Comparison of ENCODE assay signal across 9 mouse cellular contexts in the genomic region with DNA sequence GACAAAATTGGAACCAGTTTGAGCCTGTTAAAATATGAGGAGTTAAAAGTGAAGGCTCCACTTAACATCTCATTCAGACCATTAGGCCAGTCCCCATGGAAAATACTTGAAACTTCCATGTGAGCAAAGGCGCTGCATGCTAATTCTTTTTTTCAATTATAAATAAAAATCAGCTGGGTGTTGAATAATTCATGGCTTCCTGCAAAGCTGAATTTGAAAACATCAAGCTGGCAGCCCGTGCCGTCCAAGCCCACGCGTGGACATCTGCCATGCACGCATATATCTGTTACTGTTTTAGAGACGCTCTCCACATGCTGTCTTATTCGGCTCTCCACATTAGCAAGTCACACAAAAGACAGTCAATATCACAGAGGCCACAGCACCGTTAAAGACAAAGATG.
DNase-seq lines count a peak whose midpoint lies in the region; ATAC-seq lines count a peak whose summit lies in the region.
"Had no signal": no experiment of that assay in that cellular context is flagged by ENCODE, and none has a peak within 500 bp of the region (broad histone marks: within the 10 kb centered on the region; RNA-seq: fewer than 3 reads in every experiment).

No protein-coding gene starts in this region.

- 0 out of 2 replicates have a peak, but pooled peaks have one; percentile 48 for ATAC-seq in embryonic facial prominence, embryonic 11.5 days (replicated peaks; ENCODE audit: insufficient number of reproducible peaks, low FRiP score, low TSS enrichment, low read depth)
- ATAC-seq in hindbrain, embryonic 13.5 days (ENCODE audit: low FRiP score): peak; percentile 88

- no peak overlapping the region for H3K27ac ChIP-seq in embryonic facial prominence, embryonic 11.5 days (replicated peaks; ENCODE audit: low read depth, low read length)
- H3K27ac ChIP-seq in embryonic facial prominence, embryonic 10.5 days (replicated peaks): no peak overlapping the region
- peak overlapping the region; percentile 75 for H3K27ac ChIP-seq in hindbrain, embryonic 13.5 days
- H3K27ac ChIP-seq: heart, adult 2 months had no signal

- H3K36me3 ChIP-seq in embryonic facial prominence, embryonic 11.5 days (replicated peaks; ENCODE audit: control insufficient read depth, insufficient read depth, low read depth, low read length): no peaks in the 10 kb centered on the region
- H3K36me3 ChIP-seq in embryonic facial prominence, embryonic 10.5 days (replicated peaks): no peaks in the 10 kb centered on the region
- H3K36me3 ChIP-seq in hindbrain, embryonic 13.5 days: no peaks in the 10 kb centered on the region

- H3K4me3 ChIP-seq in embryonic facial prominence, embryonic 11.5 days (ENCODE audit: low read depth, low read length): no peak overlapping the region
- H3K4me3 ChIP-seq in embryonic facial prominence, embryonic 10.5 days: no peak overlapping the region
- no peak overlapping the region for H3K4me3 ChIP-seq in hindbrain, embryonic 13.5 days
- H3K4me3 ChIP-seq: heart, adult 2 months had no signal

- no peak overlapping the region for H3K9ac ChIP-seq in embryonic facial prominence, embryonic 11.5 days (replicated peaks; ENCODE audit: low read length)
- H3K9ac ChIP-seq in hindbrain, embryonic 13.5 days: no peak overlapping the region

- H3K9me3 ChIP-seq in embryonic facial prominence, embryonic 11.5 days (replicated peaks; ENCODE audit: control insufficient read depth, low read length): no peaks in the 10 kb centered on the region
- H3K9me3 ChIP-seq in embryonic facial prominence, embryonic 10.5 days: no peaks in the 10 kb centered on the region
- H3K9me3 ChIP-seq in hindbrain, embryonic 13.5 days: no peaks in the 10 kb centered on the region

- no peak overlapping the region for H3K4me2 ChIP-seq in embryonic facial prominence, embryonic 11.5 days (ENCODE audit: low read depth, low read length)
- H3K4me2 ChIP-seq in hindbrain, embryonic 13.5 days: peak overlapping the region; percentile 13; the same call in 1 of the 2 replicates

- H3K4me1 ChIP-seq in embryonic facial prominence, embryonic 11.5 days (ENCODE audit: control insufficient read depth, insufficient read depth, low read length): no peaks in the 10 kb centered on the region
- H3K4me1 ChIP-seq in embryonic facial prominence, embryonic 10.5 days: no peaks in the 10 kb centered on the region
- H3K4me1 ChIP-seq in hindbrain, embryonic 13.5 days (replicated peaks): peaks cover 17% of the 10 kb centered on the region

- H3K27me3 ChIP-seq in embryonic facial prominence, embryonic 11.5 days (ENCODE audit: control insufficient read depth, insufficient read depth, low read length): no peaks in the 10 kb centered on the region
- H3K27me3 ChIP-seq in embryonic facial prominence, embryonic 10.5 days (replicated peaks; ENCODE audit: low read depth, poor library complexity, severe bottlenecking): no peaks in the 10 kb centered on the region
- H3K27me3 ChIP-seq in hindbrain, embryonic 13.5 days: no peaks in the 10 kb centered on the region

- intact Hi-C loops in left cerebral cortex, postnatal 10 days (cut with DNase I): no loop called here

- 76% methylated on average over 9 of the region's 9 CpGs for WGBS in embryonic facial prominence, embryonic 11.5 days
- WGBS in embryonic facial prominence, embryonic 10.5 days: 80% methylated on average over 9 of the region's 9 CpGs
- 19% methylated on average over 9 of the region's 9 CpGs for WGBS in hindbrain, embryonic 13.5 days

- DNase-seq in embryonic facial prominence, embryonic 11.5 days (ENCODE audit: low spot score): no peak
- DNase-seq in embryonic facial prominence, embryonic 10.5 days (ENCODE audit: low spot score): no peak
- DNase-seq in left cerebral cortex, postnatal 10 days (ENCODE audit: extremely low spot score in 1 of 2, low spot score in 2 of 2): peak; percentile 69 to 88
- peak; percentile 90 to 95 for DNase-seq in right cerebral cortex, postnatal 10 days (ENCODE audit: low spot score in 2 of 2)
- DNase-seq in ovary, adult 18-20 months (ENCODE audit: low spot score): no peak
- no peak for DNase-seq in heart, adult 18-20 months
- no peak for DNase-seq in adrenal gland, adult (ENCODE audit: inconsistent age in 2 of 2, low spot score in 1 of 2)
- DNase-seq: heart, adult 2 months had no signal

Comparison
In these comparisons a context has a peak if more than half of its experiments do, and no peak if none do; other contexts are left out.
1. DNase-seq: peak in left cerebral cortex, postnatal 10 days (2 of 2) and right cerebral cortex, postnatal 10 days (2 of 2); none in embryonic facial prominence, embryonic 11.5 days (single experiment), embryonic facial prominence, embryonic 10.5 days (single experiment), ovary, adult 18-20 months (single experiment), heart, adult 18-20 months (0 of 2) and adrenal gland, adult (0 of 2).